Mouse (Mus musculus) embryo, embryonic 10 days (tissue): ENCODE results near the gene Gh.

Experiments
- DNase-seq: peaks from one replicate; pipeline ENCODE4 v3.0.0-alpha.2; 2015; ENCODE audit warnings: low spot score

Gene Gh

DNA sequence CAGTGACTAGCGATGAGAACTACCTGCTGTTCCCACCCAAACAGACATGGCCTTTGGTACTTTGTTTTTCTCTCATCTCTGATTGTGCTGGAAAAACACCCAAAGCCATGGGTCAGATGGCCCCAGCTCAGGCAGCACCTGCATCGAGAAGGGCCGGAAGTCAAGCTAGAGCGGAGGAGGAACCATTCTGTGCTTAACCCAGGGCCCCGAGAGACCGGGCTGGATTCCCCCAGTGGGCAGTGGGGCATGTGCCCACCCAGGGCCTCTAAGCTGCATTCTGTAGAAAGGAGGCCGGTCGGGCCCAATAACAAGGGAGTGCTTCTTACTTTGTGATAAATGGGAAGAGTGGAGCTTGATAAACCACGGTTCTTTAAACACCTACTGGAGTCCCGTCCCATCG, 6.5 kb upstream of the Gh start:
- no peak for DNase-seq

DNA sequence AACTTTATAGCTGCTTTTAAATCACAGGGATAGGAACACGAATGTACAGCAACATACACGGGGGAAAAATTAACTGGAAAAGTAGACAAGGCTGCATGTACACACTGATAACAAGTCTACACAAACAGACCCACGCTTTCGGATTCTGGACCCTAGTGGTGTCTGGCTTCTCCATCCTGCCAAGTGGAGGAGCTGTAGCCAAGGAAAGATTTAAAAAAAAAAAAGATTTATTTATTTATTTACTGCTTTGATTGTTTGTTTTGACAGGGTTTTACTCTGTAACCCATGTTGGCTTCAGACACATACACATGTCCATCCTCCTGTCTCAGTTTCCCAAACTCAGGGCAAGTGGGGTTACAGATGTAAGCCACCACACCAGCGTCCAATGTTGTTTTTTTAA, 5.8 kb upstream of the Gh start:
- DNase-seq, result no peak

DNA sequence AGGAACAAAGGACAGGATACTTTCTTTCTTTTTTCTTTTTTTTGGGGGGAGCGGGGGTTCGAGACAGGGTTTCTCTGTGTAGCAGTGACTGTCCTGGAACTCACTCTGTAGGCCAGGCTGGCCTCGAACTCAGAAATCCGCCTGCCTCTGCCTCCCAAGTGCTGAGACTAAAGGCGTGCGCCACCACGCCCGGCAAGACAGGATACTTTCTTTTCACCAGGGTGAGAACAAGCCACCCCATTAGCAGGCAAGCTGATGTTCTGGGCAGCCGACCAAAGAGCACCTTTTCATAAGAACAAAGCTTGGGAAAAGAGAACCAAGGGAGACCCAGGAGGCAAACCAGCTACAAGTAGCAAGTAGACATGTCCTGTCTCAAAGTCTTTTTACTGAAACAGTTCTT, 5.1 kb upstream of the Gh start:
- DNase-seq, result no peak

DNA sequence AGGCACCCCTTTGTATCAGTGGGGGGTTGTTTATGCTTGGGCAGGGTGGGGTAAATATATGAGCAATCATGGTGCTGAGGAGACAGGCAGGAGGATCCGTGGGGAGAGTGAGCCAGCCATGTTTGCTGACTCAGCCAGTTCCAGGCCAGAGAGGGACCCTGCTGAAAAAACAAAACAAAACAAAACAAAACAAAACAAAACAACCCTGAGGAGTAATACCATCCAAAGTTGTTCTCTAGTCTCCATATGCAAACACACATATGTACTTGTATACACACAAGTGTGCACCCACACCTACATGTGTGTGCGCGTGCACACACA, 4.4 kb upstream of the Gh start:
- no peak for DNase-seq

DNA sequence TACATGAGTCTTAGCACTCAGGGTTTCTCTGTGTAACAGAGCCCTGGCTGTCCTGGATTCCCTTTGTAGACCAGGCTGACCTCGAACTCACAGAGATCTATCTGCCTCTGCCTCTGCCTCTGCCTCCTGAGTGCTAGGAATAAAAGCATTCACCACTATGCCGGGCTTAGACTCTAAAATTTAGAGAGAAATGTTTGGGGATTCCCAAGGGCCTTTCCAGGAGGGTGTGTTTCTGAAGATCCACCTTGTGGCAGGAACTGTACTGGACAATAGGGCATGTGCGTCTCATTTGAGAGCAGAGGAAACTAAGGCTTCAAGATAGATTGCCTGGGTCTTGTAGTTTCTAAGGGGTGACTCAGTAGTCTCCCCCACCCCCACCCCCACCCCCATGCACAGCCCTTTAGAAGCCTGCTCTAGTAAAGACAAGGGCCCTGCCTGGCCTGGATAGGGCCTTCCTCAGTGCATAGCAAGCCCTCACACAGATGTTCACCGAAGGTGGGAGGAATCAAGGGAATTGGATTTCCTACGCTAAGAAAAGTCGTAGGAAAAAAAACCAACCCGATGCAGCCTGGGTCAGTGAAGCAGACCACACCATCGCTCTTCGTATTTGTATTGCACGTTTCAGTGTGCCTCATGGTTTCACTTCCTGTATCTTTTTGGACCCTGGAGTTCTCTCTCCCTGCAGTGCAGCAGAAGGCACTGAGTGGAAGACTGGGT, 3.8 kb upstream of the Gh start:
- DNase-seq, result no peak

DNA sequence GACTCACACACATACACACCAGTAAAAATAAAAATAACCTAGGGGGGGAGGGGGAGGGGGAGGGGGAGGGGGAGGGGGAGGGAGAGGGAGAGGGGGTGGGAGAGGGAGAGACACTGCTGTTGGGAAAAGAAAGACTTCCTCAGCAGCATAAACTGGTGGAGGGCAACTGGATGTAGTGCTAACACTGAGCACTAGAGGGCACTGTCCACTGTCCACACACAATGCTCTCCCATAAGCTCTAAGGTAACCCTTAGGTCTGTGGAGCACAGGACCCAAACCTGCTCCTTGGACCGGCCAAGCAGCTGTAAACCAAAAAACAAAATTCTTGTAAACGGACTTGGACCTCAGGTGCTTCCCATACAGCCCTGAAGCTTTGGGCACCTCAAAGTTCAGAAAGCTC, 969 bp upstream of the Gh start:
- DNase-seq, result peak; percentile 89

DNA sequence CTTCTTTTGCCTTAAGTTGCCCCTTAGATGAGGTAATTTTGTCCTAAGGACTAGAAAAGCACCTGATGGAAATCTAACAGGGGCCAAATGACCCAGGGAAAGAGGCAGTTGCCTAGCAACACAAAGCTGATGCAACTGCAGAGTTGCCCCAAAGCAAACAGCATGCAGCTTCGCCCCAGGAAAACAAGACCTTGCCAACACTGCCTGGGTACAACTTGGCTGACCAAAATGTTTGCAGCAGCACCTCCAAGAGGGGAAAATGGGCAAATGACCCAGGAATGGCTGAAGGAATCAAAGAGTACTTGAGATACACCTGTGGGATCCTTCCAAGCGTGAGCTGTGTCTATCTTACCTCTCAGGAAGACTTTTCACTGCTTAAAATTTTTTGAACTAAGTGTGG, 9.8 kb downstream of the Gh start:
- no peak for DNase-seq

DNA sequence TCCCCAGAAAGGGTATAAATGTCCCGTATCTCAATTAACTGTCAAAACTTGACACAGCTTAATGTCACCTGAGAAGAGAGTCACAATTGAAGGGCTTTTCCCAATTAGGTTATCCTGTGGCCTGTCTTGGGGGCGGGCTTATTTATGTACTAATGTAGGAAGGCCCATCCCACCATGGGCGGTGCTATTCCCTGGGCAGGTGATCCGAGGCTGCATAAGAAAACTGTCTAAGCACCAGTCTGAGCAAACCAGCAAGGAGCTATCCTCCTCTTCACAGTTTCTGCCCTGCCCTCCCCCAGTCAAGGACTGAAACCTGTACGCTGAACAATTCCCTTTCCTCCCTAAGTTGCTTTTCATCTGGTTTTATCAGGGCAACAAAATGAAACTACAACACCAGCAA, 11.3 kb downstream of the Gh start:
- no peak for DNase-seq

DNA sequence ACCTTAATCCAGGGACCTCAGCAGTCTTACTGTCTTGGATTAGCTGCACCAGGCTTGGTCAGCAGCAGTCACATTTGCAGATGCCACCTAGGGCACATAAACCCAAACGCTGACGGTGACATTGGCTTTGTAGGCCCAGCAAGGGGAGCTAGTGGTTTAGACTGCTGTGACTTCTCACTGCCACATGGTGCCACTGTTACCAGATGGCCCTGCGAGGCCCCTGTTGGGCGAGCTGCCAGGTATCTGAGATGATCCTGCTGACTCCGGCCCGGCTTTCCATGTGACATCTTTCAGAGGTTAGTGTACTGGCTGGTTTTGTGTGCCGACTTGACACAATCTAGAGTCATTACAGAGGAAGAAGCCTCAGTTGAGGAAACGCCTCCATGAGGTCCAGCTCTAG, 12.3 kb downstream of the Gh start:
- no peak for DNase-seq

DNA sequence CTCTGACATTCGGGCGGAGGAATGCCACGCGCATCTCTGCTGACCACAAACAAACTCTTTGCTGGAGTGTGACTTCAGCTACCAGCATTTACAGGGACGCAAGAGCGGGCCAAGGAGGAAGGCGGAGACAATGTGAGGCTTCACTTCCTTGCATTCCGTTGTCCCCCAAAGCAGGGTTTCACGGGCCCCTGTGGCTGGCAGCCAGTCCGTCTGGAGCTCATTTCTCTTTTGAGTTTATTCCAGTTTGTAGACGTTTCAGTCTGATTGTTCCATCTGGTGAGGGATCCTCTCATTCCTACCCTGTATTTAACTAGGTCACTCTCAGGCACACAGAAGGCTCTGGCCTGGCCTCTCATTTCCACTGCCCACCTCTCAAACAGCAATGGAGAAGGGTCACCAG, 14.7 kb downstream of the Gh start:
- no peak for DNase-seq

DNA sequence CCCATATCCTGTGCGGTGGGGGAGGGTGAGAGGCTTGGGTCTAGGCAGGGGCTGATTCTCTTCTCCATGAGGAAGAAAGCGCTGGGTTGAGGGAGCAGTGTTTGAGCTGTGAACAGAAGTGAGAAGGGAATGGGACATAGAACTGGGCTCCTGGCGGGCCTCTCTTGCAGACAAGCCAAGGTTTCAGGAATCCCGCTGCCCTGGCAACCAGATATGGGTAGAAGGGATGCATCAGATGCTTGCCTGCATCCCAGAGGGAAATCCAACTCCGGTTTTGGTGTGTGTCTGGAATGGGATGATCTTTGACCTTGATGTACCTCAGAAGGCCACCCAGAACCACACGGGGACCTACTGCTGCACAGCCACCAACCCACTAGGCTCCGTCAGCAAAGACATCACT, 15.5 kb downstream of the Gh start:
- DNase-seq, result no peak

DNA sequence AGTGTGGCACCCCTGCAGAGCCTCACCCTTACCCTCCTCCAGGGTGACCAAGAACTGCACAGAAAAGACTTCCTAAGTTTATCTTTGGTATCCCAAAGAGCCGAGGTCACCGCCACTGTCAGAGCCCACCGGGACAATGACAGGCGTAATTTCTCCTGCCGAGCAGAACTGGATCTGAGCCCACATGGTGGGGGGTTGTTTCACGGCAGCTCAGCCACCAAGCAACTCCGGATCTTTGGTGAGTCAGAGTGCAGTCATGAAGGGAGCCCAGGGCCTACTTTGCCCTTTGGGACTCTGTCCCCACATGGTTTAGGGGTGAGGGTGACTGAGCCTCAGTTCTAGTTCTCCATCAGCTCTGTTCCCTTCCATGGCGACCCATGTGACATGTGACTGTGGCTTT, 17.5 kb downstream of the Gh start:
- DNase-seq, result no peak

DNA sequence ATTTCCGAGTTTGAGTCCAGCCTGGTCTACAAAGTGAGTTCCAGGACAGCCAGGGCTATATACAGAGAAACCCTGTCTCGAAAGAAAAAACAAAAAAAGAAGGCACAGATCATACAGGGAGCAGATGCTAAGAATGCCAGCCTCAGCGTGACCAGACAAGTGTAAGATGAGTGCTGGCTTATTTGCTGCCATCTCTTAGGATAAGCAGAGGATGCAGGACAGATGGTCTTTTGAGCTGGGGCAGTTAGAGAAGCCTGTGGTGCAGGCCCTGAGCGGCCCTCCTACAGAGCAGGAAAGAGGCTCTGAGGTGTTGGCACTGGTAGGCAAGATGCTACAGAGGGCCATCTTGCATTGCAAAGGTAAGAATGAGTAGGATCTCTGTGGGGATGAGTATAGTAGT, 18.3 kb downstream of the Gh start:
- DNase-seq, result no peak

DNA sequence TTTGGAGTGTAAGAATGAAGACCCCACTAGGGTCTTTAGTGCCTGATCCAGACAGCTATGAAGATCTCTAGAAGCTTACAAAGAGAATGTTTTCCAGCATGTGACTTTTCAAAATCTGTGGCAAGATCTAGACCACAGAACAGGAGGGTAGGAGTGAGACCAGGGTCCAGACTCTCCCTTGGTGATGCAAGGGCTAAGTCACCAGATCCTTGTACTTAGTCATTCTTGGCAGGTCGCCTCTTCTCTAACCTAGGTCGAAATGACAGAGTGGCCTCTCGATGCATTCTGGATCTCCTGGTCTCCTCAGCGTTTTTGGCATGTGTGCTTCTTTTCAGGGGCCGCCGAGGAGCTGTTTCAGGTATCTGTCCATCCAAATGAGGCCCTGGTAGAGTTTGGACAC, 19.2 kb downstream of the Gh start:
- no peak for DNase-seq

DNA sequence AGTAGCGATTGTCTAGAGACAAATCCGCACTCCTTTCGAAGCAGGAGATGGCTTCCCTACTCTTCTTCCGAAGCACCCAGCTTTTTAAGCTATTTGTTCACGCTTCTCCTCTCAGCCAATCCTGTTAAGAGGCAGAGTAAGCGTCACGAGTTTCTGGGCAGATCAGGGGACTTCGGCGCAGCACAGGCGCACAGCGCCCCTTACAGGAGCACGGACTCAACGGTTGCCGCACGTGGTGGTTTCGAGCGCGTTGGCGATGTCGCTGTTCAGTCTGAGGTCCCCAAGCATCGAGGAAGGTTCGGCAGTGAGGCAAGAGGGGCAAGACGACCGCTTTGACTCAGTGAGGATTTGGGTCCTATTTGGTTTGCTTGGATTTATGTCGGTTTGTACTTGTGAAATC, 25.2 kb downstream of the Gh start, which contains the start of gene Tcam1:
Tcam1 (plus strand) TSS at position 219 of the 400 bp plus-strand sequence.
- DNase-seq, result peak; percentile 97

DNA sequence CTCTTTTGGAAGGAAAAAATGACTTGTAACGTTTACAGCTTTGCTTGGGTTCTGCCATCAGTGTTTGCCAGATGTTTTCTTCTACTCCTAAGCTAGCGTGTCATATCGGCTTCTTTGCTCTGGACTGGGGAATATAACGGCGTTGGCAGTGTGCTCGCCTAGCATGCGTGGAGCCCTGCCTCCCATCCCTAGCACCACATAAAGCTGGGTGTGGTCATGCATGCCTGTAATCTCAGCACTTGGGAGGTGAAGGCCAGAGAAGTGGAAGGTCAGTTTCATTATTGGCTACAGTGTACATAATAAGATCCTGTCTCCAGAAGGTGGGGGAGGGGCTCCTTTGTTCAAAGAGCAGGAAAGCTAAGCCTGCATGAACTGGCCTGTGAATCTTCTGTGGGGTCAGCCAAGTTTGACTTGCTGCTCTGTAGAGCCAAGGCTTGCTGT, 26.7 kb downstream of the Gh start:
- DNase-seq, result no peak

DNA sequence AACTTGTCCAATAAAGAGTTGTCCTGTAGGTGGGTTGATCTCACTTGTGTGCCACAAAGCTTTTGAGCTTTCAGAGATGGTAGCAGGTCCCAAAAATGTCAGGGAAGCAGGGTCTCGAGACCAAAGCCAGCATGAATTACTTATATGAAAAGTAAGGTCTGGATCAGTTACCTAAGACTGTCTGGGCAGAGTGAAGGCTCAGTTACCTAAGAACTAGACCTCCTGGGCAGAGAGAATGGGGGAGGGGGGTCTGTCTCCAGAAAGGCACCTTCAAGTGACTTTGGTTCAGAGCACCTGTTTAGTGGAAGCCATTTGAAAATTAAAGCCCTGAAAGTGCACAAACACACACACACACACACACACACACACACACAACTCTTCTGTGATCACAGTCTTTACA, 27.3 kb downstream of the Gh start:
- DNase-seq, result no peak

DNA sequence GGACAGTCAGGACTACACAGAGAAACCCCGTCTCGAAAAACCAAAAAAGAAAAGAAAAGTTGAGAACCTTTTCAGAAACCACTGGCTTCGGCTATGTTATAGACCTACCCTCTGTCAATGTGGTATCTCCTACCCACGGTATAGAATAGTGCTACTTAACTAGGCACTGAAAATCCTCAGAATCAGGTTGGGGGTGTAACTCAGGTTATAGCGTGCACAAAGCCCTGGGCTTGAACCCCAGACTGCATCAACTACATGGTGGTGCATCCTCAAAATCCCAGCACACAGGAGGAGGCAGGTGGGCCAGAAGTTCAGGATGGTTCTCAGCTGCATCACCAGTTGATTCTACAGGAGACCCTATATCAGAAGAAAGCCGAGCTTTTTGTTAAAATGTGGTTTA, 27.9 kb downstream of the Gh start:
- no peak for DNase-seq

DNA sequence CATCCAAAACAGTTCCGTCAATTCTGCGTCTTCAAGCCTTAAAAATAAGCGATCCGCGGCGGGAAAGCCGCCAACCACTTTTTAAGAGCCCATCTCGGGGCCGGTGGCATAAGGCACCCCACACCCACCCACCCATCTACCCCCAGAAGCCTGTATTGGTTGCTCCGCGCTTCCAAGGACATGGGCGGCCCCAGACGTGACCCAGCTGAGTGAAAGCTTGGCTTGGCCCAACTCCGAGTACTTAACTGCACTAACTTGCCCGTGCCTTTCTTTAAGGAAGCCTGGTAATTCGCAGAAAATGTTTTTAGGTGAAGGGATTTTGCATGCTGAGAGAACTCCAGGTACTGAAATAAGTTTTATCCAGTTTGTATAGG, 28.4 kb downstream of the Gh start:
- DNase-seq, result no peak

DNA sequence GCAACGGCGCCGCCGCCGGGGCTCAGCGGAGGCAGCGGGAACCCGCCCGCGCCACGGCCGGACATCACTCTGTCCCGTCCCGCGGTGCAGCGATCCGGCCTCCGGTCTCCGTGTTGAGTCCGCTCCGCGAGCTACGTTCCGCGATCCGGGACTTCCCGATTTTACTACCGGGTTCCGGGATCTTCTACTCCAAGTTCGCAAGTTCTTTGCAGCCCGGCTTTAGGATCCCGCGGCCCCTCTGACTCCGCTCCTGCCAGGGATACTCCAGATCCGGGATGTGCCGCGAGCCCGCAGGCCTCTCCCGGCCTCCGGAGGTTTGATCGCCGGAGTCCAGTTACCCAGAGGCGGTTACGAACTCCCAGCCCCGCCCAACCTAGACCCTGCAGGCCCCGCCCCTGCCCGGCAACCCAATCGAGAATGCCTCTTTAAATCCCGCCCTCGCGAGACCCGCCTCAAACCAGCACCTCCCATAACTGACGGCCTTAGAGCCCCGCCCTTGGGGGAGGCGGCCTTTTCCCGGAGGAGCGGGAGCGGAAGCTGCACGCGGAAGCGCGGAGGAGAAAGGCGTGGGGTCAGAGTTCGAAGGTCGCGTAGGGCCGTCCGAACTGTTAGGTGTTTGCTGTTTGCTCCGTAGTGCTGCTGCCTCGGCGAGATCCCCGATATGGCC, 28.9 kb downstream of the Gh start, which contains the start of gene Smarcd2:
Smarcd2 (minus strand) TSS at position 329 of the 667 bp plus-strand sequence.
- DNase-seq, result peak; percentile 97

DNA sequence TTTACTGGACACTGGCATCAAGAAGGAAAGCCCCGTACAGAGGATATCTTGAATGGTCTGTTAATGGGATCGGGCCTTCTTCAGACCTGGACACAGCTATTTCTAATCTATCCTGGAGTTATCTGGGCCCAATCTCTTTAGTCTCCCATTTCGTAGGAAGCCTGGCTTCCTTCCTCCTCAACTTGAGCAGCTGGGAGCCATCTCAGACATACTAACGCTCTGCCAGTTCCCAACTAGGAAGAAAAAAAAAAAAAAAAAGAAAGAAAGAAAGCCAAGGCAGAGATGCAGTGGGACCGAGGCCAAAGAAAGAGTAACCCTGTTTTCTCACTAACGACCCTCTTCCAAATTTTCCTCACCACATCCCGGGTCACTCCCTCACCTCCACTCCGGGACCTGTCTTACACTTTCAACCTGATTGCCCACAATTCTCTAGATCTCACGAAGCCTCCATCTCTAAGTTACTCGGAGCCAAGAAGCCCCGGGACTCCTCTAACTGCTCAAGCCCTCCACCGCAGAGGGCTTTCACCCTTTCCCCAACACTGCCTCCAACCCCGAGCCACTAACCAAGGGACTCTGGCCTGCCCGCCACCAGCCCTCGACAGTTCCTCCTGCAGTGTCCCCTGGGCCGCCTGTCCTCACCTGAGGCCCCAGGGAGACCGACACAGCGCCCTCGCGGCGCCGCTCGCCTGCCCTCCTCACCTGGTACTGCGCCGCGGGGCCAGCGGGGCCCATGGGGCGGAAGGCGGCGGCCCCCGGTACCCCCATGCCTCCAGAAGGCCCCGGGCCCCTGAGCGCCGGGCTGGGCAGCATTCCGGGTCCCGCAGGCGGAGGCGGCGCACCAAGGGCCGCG, 29.6 kb downstream of the Gh start:
- DNase-seq, result peak; percentile 42

DNA sequence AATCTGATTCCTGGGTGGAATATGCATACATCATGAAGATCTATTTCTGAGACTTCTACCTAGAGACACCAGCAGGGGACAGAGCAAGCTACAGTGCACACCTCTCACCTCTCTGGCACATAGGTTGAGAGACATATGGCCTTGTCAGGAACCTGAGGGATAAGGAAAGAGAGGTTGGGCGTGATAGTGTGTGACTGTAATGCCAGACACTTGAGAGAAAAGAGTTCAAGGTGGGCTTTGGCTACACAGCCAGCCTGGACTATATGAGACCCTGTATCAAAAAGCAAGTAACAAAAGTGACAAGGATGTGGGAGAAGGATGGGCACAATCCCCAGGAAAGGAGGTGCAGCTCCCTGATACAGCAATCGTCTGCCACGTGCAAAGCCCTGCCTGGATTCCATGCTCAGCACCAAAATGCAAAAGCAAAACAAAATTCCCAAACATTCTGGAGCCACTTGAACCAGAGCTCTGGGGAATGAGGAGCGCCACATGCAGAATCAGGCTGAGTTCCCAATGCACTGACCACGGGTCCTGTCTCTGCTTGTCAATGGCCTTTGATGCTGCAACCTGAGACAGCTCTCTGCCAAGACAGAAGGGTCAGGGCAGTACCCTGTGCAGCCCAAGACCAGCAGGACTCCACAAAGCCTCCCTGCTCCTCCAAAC, 30.4 kb downstream of the Gh start:
- peak; percentile 61 for DNase-seq

DNA sequence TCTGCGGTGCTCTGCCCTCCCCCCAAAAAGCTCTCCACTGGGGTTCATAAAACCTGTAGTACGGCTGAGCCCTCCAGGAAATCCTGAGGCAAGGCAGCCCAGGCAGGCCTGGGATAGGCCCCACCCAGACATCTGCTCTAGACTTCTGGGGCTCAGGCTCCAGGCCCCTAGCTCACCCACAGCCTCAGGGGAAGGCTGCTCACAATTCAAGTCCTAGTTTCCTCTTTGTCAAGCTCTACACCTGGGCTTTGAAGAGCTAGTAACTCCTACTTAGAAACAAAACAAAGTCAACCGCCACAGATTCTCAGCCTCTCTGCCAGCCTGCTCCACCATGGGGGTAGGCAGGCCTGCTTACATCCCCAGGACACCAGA, 32.6 kb downstream of the Gh start:
- peak; percentile 38 for DNase-seq
